Mouse (Mus musculus) embryonic facial prominence, embryonic 13.5 days (tissue): Measurements from ENCODE around the gene Nipsnap3b. TPM values are rescaled to one million over a fixed set of nuclear protein-coding genes. Genes with fewer than 3 reads are reported as not detected.

ENCODE experiments used
- ATAC-seq: fragments of 200-750 bp; cut with Nextera tagmentation; 2 replicates; pipeline ENCODE4 v1.8.0; 2017; ENCODE audit warnings: low read depth; ENCODE audit not compliant: insufficient number of reproducible peaks, insufficient read depth, low FRiP score, low TSS enrichment
- H3K27ac ChIP-seq: fragments of 300-500 bp; sonication (generic); 2 replicates; pipeline ENCODE4 v1.5.1; 2015; ENCODE audit warnings: moderate library complexity, mild to moderate bottlenecking, inconsistent platforms
- H3K27me3 ChIP-seq: fragments of 300-500 bp; sonication (generic); 2 replicates; pipeline ENCODE4 v1.6.1; 2015; ENCODE audit warnings: mild to moderate bottlenecking, inconsistent platforms
- H3K36me3 ChIP-seq: fragments of 300-500 bp; sonication (generic); 2 replicates; pipeline ENCODE4 v1.6.1; 2015; ENCODE audit warnings: mild to moderate bottlenecking, inconsistent platforms
- H3K4me1 ChIP-seq: fragments of 300-500 bp; sonication (generic); 2 replicates; pipeline ENCODE4 v1.6.1; 2015; ENCODE audit warnings: inconsistent platforms
- H3K4me2 ChIP-seq: fragments of 300-500 bp; sonication (generic); 2 replicates; pipeline ENCODE4 v1.6.1; 2015; ENCODE audit warnings: moderate library complexity, mild to moderate bottlenecking, inconsistent platforms
- H3K4me3 ChIP-seq: fragments of 300-500 bp; sonication (generic); 2 replicates; pipeline ENCODE4 v1.5.1; 2015; ENCODE audit warnings: mild to moderate bottlenecking, inconsistent platforms
- H3K9ac ChIP-seq: fragments of 300-500 bp; sonication (generic); 2 replicates; pipeline ENCODE4 v1.6.1; 2015; ENCODE audit warnings: mild to moderate bottlenecking, inconsistent platforms
- H3K9me3 ChIP-seq: fragments of 300-500 bp; sonication (generic); 2 replicates; pipeline ENCODE4 v1.6.1; 2016; ENCODE audit warnings: inconsistent platforms
- WGBS: fragments of 180-500 bp; shearing (Covaris S2); methylation state at CpG from one replicate; pipeline ENCODE4 v1.1.7; 2015; ENCODE audit warnings: mixed read lengths; 5-methylcytosine and 5-hydroxymethylcytosine counted together
- polyA plus RNA-seq: library from polyadenylated mRNA; unstranded; fragments of >200 nt; fragmentation: Nextera tagmentation; extraction: Ambion mirVana; gene quantifications from 2 replicates; pipeline ENCODE4 v1.2.1, GENCODE M21; 2015

The Nipsnap3b gene
- polyA plus RNA-seq, 1 experiment from 2014 or later: 60.1 TPM

DNA sequence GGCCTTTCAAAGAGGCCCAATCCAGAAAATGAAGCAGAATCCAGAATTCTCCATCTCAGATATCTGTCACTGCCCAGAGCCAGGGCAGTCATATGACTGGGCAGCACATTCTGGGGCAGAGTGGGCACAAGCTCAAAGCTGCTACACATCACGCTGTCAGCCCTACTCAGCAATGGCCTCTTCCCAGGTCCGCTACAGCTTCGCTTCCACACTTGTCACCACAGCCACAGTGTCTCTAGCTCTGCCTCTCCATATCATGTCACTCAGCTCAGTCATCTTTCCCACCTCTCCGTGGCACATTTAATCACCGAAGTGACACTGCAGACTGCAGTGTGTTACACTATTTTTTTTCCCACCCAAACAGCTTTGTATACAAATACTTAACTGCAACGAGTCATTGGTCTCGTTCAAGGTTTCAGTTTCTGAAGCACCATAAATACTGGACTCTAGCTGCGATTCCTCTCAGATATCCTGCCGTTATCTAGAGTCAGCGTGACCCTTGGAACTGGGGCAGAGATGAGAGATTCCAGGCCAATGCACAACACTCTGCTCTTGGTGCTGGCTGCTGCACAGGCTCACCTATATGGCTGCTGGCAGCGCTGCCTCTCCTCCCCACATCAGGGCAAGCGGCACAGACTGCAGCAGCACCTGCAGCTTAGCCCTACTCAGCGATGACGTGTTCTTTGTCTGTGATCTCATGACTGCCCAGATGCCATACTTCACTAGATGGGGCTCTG, 11.7 kb downstream of the Nipsnap3b start:
- ATAC-seq: no peak
- Histone ChIP-seq H3K4me2 (no peak overlapping the region), H3K36me3 (peaks cover 39% of the 10 kb centered on the region), H3K4me1 (no peaks in the 10 kb centered on the region), H3K27me3 (no peaks in the 10 kb centered on the region), H3K9ac (no peak overlapping the region), H3K9me3 (0 out of 2 replicates have a peak, but pooled peaks cover 5% of the 10 kb centered on the region), H3K4me3 (no peak overlapping the region), H3K27ac (no peak overlapping the region)
- WGBS: 91% methylated on average over 14 of the region's 14 CpGs

DNA sequence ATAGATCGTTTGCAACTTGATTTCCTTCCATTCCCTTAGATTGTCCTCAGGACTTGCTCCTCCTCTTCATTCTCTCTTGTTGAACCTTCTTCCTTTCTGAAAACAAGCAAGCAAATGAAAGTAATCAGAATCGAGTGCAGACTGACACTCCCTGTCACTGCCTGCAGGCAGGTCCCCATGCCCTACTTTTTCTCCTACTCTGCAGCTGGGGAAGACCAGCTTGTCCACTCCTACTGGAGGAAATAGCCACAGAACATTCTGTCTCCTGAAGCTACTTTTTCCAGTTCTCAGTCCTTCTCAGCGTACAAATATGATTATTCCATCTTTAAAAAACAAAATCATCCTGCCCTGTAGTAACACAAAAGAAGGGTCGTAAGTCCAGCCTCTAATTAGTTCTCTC, 12.7 kb downstream of the Nipsnap3b start:
- Histone ChIP-seq H3K4me1 (no peaks in the 10 kb centered on the region), H3K27me3 (no peaks in the 10 kb centered on the region), H3K9ac (no peak overlapping the region), H3K9me3 (0 out of 2 replicates have a peak, but pooled peaks cover 5% of the 10 kb centered on the region), H3K36me3 (peaks cover 33% of the 10 kb centered on the region), H3K4me3 (no peak overlapping the region), H3K27ac (no peak overlapping the region), H3K4me2 (no peak overlapping the region)
- 88% methylated on average over 4 of the region's 4 CpGs for WGBS
- no peak for ATAC-seq

DNA sequence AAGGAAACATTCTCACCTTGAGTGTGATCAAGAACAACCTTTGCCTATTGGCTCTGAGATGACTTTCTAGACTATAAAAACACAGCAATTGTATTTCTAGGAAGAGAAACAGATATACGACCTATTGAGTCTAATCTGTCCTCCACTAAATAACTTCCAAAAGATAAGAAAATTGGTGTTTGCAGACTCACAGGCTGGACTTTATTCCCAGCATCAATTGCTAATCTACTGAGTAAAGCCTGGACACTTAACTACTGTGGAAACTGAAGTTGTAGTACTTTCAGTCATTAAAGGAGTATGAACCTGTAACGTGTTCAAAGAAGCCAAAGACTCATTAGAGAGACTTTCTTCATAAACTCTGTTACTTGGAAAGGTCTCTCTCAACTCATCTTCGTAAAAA, 16.1 kb downstream of the Nipsnap3b start:
- Histone ChIP-seq H3K4me1 (no peaks in the 10 kb centered on the region), H3K4me3 (no peak overlapping the region), H3K4me2 (no peak overlapping the region), H3K27ac (no peak overlapping the region), H3K9ac (no peak overlapping the region), H3K27me3 (no peaks in the 10 kb centered on the region), H3K36me3 (peaks cover 19% of the 10 kb centered on the region), H3K9me3 (0 out of 2 replicates have a peak, but pooled peaks cover 5% of the 10 kb centered on the region)
- ATAC-seq: no peak
- 83% methylated on average over 3 of the region's 3 CpGs for WGBS

DNA sequence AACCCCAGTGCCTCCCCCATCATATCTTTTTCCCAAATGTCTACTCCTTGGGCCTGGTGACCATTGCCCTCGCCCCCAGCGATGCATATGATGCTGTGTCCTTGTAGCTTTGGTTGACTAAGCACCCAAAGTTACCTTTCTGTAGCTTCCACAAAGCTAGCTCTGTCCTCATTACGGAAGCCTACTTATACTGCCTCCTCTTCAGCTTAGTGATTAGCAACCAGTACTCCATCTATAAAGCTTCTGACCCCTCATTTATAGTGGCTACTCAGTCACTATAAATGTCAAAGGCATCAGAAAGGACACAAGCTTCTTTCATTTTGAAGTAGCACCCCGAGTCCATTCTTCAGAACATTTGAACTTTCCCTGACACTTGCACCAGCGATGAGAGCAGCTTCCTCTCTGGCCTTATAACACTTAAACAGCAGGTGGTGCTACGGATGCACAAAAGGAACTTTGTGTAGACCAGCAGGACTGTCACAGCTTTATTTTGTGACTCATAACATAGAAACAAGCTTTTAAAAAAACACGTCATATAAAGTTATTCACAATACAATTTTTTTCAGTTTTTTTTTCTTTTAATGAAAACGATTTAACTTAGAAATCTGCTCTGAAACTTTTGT, 18.8 kb downstream of the Nipsnap3b start:
- Histone ChIP-seq H3K27me3 (no peaks in the 10 kb centered on the region), H3K36me3 (peaks cover 24% of the 10 kb centered on the region), H3K4me2 (no peak overlapping the region), H3K9me3 (0 out of 2 replicates have a peak, but pooled peaks cover 4% of the 10 kb centered on the region), H3K4me1 (no peaks in the 10 kb centered on the region), H3K9ac (no peak overlapping the region), H3K27ac (no peak overlapping the region), H3K4me3 (no peak overlapping the region)
- 52% methylated on average over 8 of the region's 8 CpGs for WGBS
- ATAC-seq: no peak

DNA sequence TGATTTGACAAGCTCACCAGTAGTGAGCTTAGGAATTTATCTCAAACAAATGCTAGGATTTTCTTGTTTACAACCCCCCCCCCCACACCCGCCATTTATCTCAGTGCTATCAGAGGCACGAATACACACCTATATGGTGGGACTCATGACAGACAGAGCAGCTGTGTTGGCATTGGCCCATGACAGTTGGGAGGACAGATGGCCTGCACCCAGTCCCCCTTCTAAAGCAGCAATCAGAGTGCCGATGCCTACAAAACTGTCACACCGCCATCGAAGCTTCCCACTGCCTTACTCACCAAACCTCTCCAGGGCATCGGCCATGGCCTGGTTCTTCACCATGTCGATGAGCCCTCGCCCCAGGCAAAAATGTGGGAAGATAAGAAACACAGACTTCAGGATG, 32.1 kb downstream of the Nipsnap3b start:
- Histone ChIP-seq H3K27ac (no peak overlapping the region), H3K9ac (no peak overlapping the region), H3K9me3 (no peaks in the 10 kb centered on the region), H3K27me3 (no peaks in the 10 kb centered on the region), H3K36me3 (peaks cover 71% of the 10 kb centered on the region), H3K4me3 (no peak overlapping the region), H3K4me2 (no peak overlapping the region), H3K4me1 (no peaks in the 10 kb centered on the region)
- ATAC-seq: no peak
- 91% methylated on average over 8 of the region's 8 CpGs for WGBS

DNA sequence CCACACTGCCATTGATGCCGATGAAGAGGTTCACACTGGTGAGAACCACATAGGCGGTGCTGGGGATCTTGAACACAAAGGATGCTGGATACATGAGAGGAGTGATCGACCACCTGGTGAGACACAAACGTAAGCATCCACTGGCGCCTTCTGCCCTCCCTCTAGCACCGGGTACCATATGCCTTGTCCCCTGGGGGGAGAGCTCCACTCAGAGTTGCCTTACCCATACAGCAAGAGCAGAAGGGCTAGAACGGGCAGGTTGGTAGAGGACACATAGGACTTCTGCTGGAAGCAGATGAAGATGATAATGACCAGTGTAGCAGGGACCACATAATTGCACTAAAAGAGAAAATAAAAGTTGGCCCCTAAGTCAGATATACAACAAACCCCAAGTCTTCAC, 34.1 kb downstream of the Nipsnap3b start:
- ATAC-seq: no peak
- 79% methylated on average over 7 of the region's 7 CpGs for WGBS
- H3K27me3 ChIP-seq: no peaks in the 10 kb centered on the region
- H3K9ac ChIP-seq: no peak overlapping the region
- H3K36me3 ChIP-seq: peaks cover 78% of the 10 kb centered on the region
- H3K4me3 ChIP-seq: no peak overlapping the region
- H3K4me1 ChIP-seq: no peaks in the 10 kb centered on the region
- no peaks in the 10 kb centered on the region for H3K9me3 ChIP-seq
- H3K27ac ChIP-seq: no peak overlapping the region
- H3K4me2 ChIP-seq: no peak overlapping the region

DNA sequence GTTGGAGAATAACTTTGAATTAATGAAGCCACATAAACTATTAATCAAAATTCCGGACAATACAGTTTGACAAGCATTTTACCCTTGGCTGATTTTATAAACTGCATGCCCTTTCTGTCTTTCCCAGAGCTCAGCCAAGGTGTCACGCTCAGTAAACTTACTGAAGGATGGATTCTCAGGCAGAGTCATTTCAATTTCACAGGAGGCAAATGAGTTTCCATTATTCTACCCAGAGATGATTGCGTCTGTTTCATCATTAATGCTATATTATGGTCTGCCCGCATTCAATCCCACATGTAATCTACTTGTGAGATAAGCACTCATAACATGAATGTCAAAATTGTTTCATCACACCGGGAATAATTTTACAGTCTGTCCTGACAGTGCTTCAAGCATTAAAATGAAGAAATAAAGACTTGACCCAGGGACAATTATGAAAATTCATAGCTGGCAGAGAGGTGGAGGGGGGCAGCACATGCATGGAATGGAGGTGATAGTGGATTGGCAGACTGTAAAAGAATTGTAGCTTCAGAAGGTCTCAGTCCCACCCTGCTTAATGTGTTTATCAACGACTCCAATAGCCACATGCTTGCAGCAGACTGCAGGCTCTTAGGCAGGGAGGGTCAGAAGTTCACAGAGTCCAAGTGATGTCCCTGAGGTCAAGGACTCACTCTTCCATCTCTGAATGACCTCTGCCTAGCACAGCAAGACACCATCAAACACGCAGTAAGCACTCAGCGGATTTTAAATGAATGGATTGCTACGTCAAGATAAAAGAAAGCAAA, 34.8 kb downstream of the Nipsnap3b start:
- H3K27ac ChIP-seq: no peak overlapping the region
- ATAC-seq: no peak
- H3K9ac ChIP-seq: no peak overlapping the region
- no peak overlapping the region for H3K4me3 ChIP-seq
- H3K36me3 ChIP-seq: peaks cover 78% of the 10 kb centered on the region
- H3K4me1 ChIP-seq: no peaks in the 10 kb centered on the region
- H3K9me3 ChIP-seq: no peaks in the 10 kb centered on the region
- WGBS: 77% methylated on average over 9 of the region's 9 CpGs
- no peak overlapping the region for H3K4me2 ChIP-seq
- no peaks in the 10 kb centered on the region for H3K27me3 ChIP-seq

DNA sequence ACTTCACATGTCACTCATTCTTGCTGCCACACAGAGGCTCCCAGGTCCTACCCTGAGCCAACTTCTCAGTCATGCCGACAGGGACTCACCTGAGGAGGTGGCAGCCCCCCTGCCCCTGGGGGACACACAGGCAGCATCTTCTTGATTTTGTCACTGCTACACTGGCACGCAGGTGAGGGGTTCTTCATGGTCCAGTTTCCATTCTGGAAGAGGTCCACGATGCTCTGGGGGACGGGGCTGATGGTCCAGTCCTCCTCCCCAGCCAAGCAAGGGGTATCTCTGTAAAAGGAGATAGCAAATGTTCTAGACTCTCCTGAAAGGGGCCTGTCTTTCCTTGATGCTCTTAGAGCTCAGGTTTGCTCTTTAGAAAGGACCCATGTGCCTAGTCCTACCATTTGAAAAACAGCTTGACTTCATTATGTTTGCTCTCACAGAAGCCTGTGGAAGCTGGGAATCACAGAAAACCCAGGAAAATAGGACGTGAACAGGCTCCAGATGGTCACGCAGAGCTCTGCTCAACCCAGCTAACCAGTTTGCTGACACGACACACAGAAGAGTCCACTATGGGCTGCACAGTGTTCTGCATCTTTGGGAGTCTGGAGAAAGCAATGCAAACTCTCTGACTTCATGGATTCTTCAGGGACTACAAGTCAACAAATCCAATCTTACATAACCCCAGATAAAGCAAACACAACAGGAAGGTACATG, 50.8 kb downstream of the Nipsnap3b start:
- H3K9ac ChIP-seq: no peak overlapping the region
- H3K27ac ChIP-seq: no peak overlapping the region
- WGBS: 74% methylated on average over 7 of the region's 7 CpGs
- no peaks in the 10 kb centered on the region for H3K9me3 ChIP-seq
- peaks cover 76% of the 10 kb centered on the region for H3K36me3 ChIP-seq
- H3K4me2 ChIP-seq: no peak overlapping the region
- no peaks in the 10 kb centered on the region for H3K27me3 ChIP-seq
- H3K4me1 ChIP-seq: no peaks in the 10 kb centered on the region
- H3K4me3 ChIP-seq: no peak overlapping the region
- ATAC-seq: no peak

Other genes with a start within 250 kb of the Nipsnap3b start
- not detected in 2 replicates for gene Olfr275, start 197.3 kb upstream of the Nipsnap3b start, polyA plus RNA-seq
- not detected in 2 replicates for gene Olfr273, start 152.6 kb upstream of the Nipsnap3b start, polyA plus RNA-seq
- not detected in 2 replicates for gene Olfr272, start 92.7 kb upstream of the Nipsnap3b start, polyA plus RNA-seq
- gene Olfr270, start 47.3 kb upstream of the Nipsnap3b start, polyA plus RNA-seq: not detected in 2 replicates
- gene Nipsnap3a, start 22.6 kb upstream of the Nipsnap3b start, polyA plus RNA-seq: not detected in 2 replicates
- gene Abca1, start 148.0 kb downstream of the Nipsnap3b start, polyA plus RNA-seq: 7.2 and 8.7 TPM in 2 replicates